10 mouse cellular contexts compared by ENCODE assay signal in genomic region chr11:62518991-62519390, GRCm38 (mm10). TPM values are rescaled to one million over a fixed set of nuclear protein-coding genes. Genes with fewer than 3 reads are reported as not detected.
DNase-seq lines count a peak whose midpoint lies in the region; ATAC-seq and TF ChIP-seq lines count a peak whose summit lies in the region.
"Had no signal": no experiment of that assay in that cellular context is flagged by ENCODE, and none has a peak within 500 bp of the region (broad histone marks: within the 10 kb centered on the region; RNA-seq: fewer than 3 reads in every experiment).

No protein-coding gene starts in this region.

- 0 out of 2 replicates have a peak overlapping the region, but pooled peaks have one; percentile 3 for H3K27ac ChIP-seq in forebrain, postnatal 0 days (ENCODE audit: low read depth, low read length)
- no peak overlapping the region for H3K27ac ChIP-seq in forebrain, embryonic 16.5 days (ENCODE audit: low read length)
- H3K27ac ChIP-seq in midbrain, embryonic 10.5 days (replicated peaks) = no peak overlapping the region
- no peak overlapping the region for H3K27ac ChIP-seq in midbrain, postnatal 0 days (ENCODE audit: low read depth, low read length)
- peak overlapping the region; percentile 17; the same call in 1 of the 2 replicates for H3K27ac ChIP-seq in limb, embryonic 15.5 days
- H3K27ac ChIP-seq: stomach, embryonic 15.5 days had no signal

- H3K9me3 ChIP-seq in forebrain, postnatal 0 days (ENCODE audit: low read length) = no peaks in the 10 kb centered on the region
- no peaks in the 10 kb centered on the region for H3K9me3 ChIP-seq in forebrain, embryonic 16.5 days (ENCODE audit: control insufficient read depth, low read length)
- no peaks in the 10 kb centered on the region for H3K9me3 ChIP-seq in midbrain, embryonic 10.5 days (replicated peaks)
- H3K9me3 ChIP-seq in midbrain, postnatal 0 days (ENCODE audit: low read length) = no peaks in the 10 kb centered on the region
- H3K9me3 ChIP-seq in limb, embryonic 15.5 days = no peaks in the 10 kb centered on the region; the same call in 1 of the 2 replicates
- H3K9me3 ChIP-seq: stomach, embryonic 15.5 days had no signal

- no peak for DNase-seq in forebrain, postnatal 0 days
- DNase-seq in midbrain, embryonic 10.5 days (ENCODE audit: low spot score) = peak; percentile 29
- DNase-seq in midbrain, postnatal 0 days (ENCODE audit: low spot score) = no peak
- DNase-seq in brain, adult 2 months (ENCODE audit: low read depth, low spot score) = peak; percentile 61
- DNase-seq in gastrocnemius, postnatal 25 days = no peak

- 27% methylated on average over 2 of the region's 2 CpGs for WGBS in forebrain, postnatal 0 days
- 36% methylated on average over 2 of the region's 2 CpGs for WGBS in forebrain, embryonic 16.5 days
- WGBS in midbrain, embryonic 10.5 days = 31% methylated on average over 2 of the region's 2 CpGs
- 26% methylated on average over 2 of the region's 2 CpGs for WGBS in midbrain, postnatal 0 days
- 22% methylated on average over 2 of the region's 2 CpGs for WGBS in limb, embryonic 15.5 days

- H3K36me3 ChIP-seq in forebrain, postnatal 0 days (ENCODE audit: insufficient read depth) = peaks cover 2% of the 10 kb centered on the region
- no peaks in the 10 kb centered on the region for H3K36me3 ChIP-seq in forebrain, embryonic 16.5 days (ENCODE audit: control insufficient read depth, insufficient read depth)
- peaks cover 4% of the 10 kb centered on the region; the same call in 1 of the 2 replicates for H3K36me3 ChIP-seq in midbrain, embryonic 10.5 days
- no peaks in the 10 kb centered on the region for H3K36me3 ChIP-seq in midbrain, postnatal 0 days (ENCODE audit: insufficient read depth, low read length)
- H3K36me3 ChIP-seq in limb, embryonic 15.5 days = no peaks in the 10 kb centered on the region
- H3K36me3 ChIP-seq: stomach, embryonic 15.5 days had no signal

- no peak for TF ChIP-seq CTCF in forebrain, postnatal 0 days (IDR thresholded peaks at IDR 0.05; ENCODE audit: low read depth)
- no peak for TF ChIP-seq CTCF in midbrain, postnatal 0 days (IDR thresholded peaks at IDR 0.05)

- ATAC-seq in forebrain, postnatal 0 days = peak; percentile 75
- no peak for ATAC-seq in forebrain, embryonic 16.5 days
- ATAC-seq in midbrain, postnatal 0 days (ENCODE audit: low FRiP score) = no peak
- no peak for ATAC-seq in limb, embryonic 15.5 days (ENCODE audit: insufficient number of reproducible peaks, low FRiP score, low TSS enrichment, low read depth)
- no peak for ATAC-seq in frontal cortex, adult (ENCODE audit: low TSS enrichment)

- no peak overlapping the region for H3K4me3 ChIP-seq in forebrain, postnatal 0 days (ENCODE audit: low read depth, low read length)
- H3K4me3 ChIP-seq in forebrain, embryonic 16.5 days (replicated peaks; ENCODE audit: low read length) = no peak overlapping the region
- no peak overlapping the region for H3K4me3 ChIP-seq in midbrain, embryonic 10.5 days
- no peak overlapping the region for H3K4me3 ChIP-seq in midbrain, postnatal 0 days (ENCODE audit: low read depth, low read length)
- H3K4me3 ChIP-seq in limb, embryonic 15.5 days = no peak overlapping the region
- H3K4me3 ChIP-seq: erythroblast, embryonic 14.5 days; stomach, embryonic 15.5 days had no signal

- H3K9ac ChIP-seq in forebrain, postnatal 0 days = no peak overlapping the region
- H3K9ac ChIP-seq in forebrain, embryonic 16.5 days (replicated peaks; ENCODE audit: low read depth, low read length) = no peak overlapping the region
- H3K9ac ChIP-seq in midbrain, postnatal 0 days (replicated peaks; ENCODE audit: low read length, poor library complexity, severe bottlenecking) = no peak overlapping the region
- no peak overlapping the region for H3K9ac ChIP-seq in limb, embryonic 15.5 days
- H3K9ac ChIP-seq: stomach, embryonic 15.5 days had no signal

- H3K4me1 ChIP-seq in forebrain, postnatal 0 days (ENCODE audit: insufficient read depth) = no peaks in the 10 kb centered on the region
- H3K4me1 ChIP-seq in forebrain, embryonic 16.5 days (replicated peaks; ENCODE audit: control insufficient read depth, insufficient read depth, low read length) = no peaks in the 10 kb centered on the region
- H3K4me1 ChIP-seq in midbrain, embryonic 10.5 days = peaks cover 5% of the 10 kb centered on the region
- H3K4me1 ChIP-seq in midbrain, postnatal 0 days (ENCODE audit: insufficient read depth, low read length) = no peaks in the 10 kb centered on the region
- H3K4me1 ChIP-seq in limb, embryonic 15.5 days = no peaks in the 10 kb centered on the region
- H3K4me1 ChIP-seq: stomach, embryonic 15.5 days had no signal

- no peak overlapping the region for H3K4me2 ChIP-seq in forebrain, postnatal 0 days (ENCODE audit: low read depth)
- H3K4me2 ChIP-seq in forebrain, embryonic 16.5 days (ENCODE audit: low read length) = no peak overlapping the region
- H3K4me2 ChIP-seq in midbrain, postnatal 0 days (ENCODE audit: low read depth, low read length, poor library complexity, severe bottlenecking) = no peak overlapping the region
- H3K4me2 ChIP-seq in limb, embryonic 15.5 days = no peak overlapping the region
- H3K4me2 ChIP-seq: stomach, embryonic 15.5 days had no signal

- no peaks in the 10 kb centered on the region for H3K27me3 ChIP-seq in forebrain, postnatal 0 days (ENCODE audit: insufficient read depth, low read length)
- no peaks in the 10 kb centered on the region for H3K27me3 ChIP-seq in forebrain, embryonic 16.5 days (replicated peaks; ENCODE audit: control insufficient read depth, insufficient read depth, low read length)
- no peaks in the 10 kb centered on the region for H3K27me3 ChIP-seq in midbrain, embryonic 10.5 days (ENCODE audit: low read depth, poor library complexity, severe bottlenecking)
- no peaks in the 10 kb centered on the region for H3K27me3 ChIP-seq in midbrain, postnatal 0 days (ENCODE audit: insufficient read depth, low read length)
- no peaks in the 10 kb centered on the region for H3K27me3 ChIP-seq in limb, embryonic 15.5 days
- H3K27me3 ChIP-seq: stomach, embryonic 15.5 days had no signal

RNA-seq across cellular contexts. Expression of gene Cenpv, which starts 20.1 kb away (rescaled TPM):
- total RNA-seq in forebrain, postnatal 0 days (2014; rRNA removed) = 79.0 and 112 TPM in 2 replicates
- 50.8 and 68.0 TPM in 2 replicates for polyA plus RNA-seq in forebrain, postnatal 0 days (2015; fragmentation: Nextera tagmentation; extraction: Ambion mirVana)
- 79.5 and 86.3 TPM in 2 replicates for polyA plus RNA-seq in forebrain, embryonic 16.5 days (2015; fragmentation: Nextera tagmentation; extraction: Ambion mirVana)
- 41.7 and 53.7 TPM in 2 replicates for polyA plus RNA-seq in midbrain, embryonic 10.5 days (2016; fragmentation: Nextera tagmentation; extraction: Ambion mirVana)
- total RNA-seq in midbrain, postnatal 0 days (2014; rRNA removed) = 58.0 and 63.2 TPM in 2 replicates
- polyA plus RNA-seq in midbrain, postnatal 0 days (2015; fragmentation: Nextera tagmentation; extraction: Ambion mirVana) = 30.1 and 32.9 TPM in 2 replicates
- polyA plus RNA-seq in limb, embryonic 15.5 days (2015; fragmentation: Nextera tagmentation; extraction: Ambion mirVana) = 14.2 and 15.9 TPM in 2 replicates
- total RNA-seq in gastrocnemius, postnatal 25 days (2021) = 10 to 100 TPM; 18.9 to 24.0 TPM

RNA-seq across cellular contexts. Expression of gene Ubb, which starts 32.0 kb away (rescaled TPM):
- total RNA-seq in forebrain, postnatal 0 days (2014; rRNA removed) = 1,115 and 1,190 TPM in 2 replicates
- 4,663 and 5,112 TPM in 2 replicates for polyA plus RNA-seq in forebrain, postnatal 0 days (2015; fragmentation: Nextera tagmentation; extraction: Ambion mirVana)
- polyA plus RNA-seq in forebrain, embryonic 16.5 days (2015; fragmentation: Nextera tagmentation; extraction: Ambion mirVana) = 4,671 and 4,745 TPM in 2 replicates
- 3,322 and 3,606 TPM in 2 replicates for polyA plus RNA-seq in midbrain, embryonic 10.5 days (2016; fragmentation: Nextera tagmentation; extraction: Ambion mirVana)
- 1,443 and 2,095 TPM in 2 replicates for total RNA-seq in midbrain, postnatal 0 days (2014; rRNA removed)
- polyA plus RNA-seq in midbrain, postnatal 0 days (2015; fragmentation: Nextera tagmentation; extraction: Ambion mirVana) = 4,479 and 4,841 TPM in 2 replicates
- 3,280 and 3,478 TPM in 2 replicates for polyA plus RNA-seq in limb, embryonic 15.5 days (2015; fragmentation: Nextera tagmentation; extraction: Ambion mirVana)
- 100 to 1,000 TPM; 692 to 747 TPM for total RNA-seq in gastrocnemius, postnatal 25 days (2021)

RNA-seq across cellular contexts. Expression of gene Trpv2, which starts 55.3 kb away (rescaled TPM):
- total RNA-seq in forebrain, postnatal 0 days (2014; rRNA removed) = 38.1 and 46.6 TPM in 2 replicates
- polyA plus RNA-seq in forebrain, postnatal 0 days (2015; fragmentation: Nextera tagmentation; extraction: Ambion mirVana) = 21.6 and 26.2 TPM in 2 replicates
- polyA plus RNA-seq in forebrain, embryonic 16.5 days (2015; fragmentation: Nextera tagmentation; extraction: Ambion mirVana) = 19.1 and 27.2 TPM in 2 replicates
- polyA plus RNA-seq in midbrain, embryonic 10.5 days (2016; fragmentation: Nextera tagmentation; extraction: Ambion mirVana) = 3.5 and 6.4 TPM in 2 replicates
- total RNA-seq in midbrain, postnatal 0 days (2014; rRNA removed) = 55.4 and 62.0 TPM in 2 replicates
- 31.0 and 32.9 TPM in 2 replicates for polyA plus RNA-seq in midbrain, postnatal 0 days (2015; fragmentation: Nextera tagmentation; extraction: Ambion mirVana)
- polyA plus RNA-seq in limb, embryonic 15.5 days (2015; fragmentation: Nextera tagmentation; extraction: Ambion mirVana) = 4.1 and 5.1 TPM in 2 replicates
- 1 to 10 TPM in 1 of 2 experiments, under 1 TPM in 1; 0.97 to 1.5 TPM for total RNA-seq in gastrocnemius, postnatal 25 days (2021)

Comparison
In these comparisons a context has a peak if more than half of its experiments do, and no peak if none do; other contexts are left out.
1. DNase-seq: peak in midbrain, embryonic 10.5 days (single experiment) and brain, adult 2 months (single experiment); none in forebrain, postnatal 0 days (single experiment), midbrain, postnatal 0 days (single experiment) and gastrocnemius, postnatal 25 days (single experiment).
2. H3K27ac ChIP-seq: peak in forebrain, postnatal 0 days (single experiment) and limb, embryonic 15.5 days (single experiment); none in forebrain, embryonic 16.5 days (single experiment), midbrain, embryonic 10.5 days (single experiment) and midbrain, postnatal 0 days (single experiment).